In the genomic region with DNA sequence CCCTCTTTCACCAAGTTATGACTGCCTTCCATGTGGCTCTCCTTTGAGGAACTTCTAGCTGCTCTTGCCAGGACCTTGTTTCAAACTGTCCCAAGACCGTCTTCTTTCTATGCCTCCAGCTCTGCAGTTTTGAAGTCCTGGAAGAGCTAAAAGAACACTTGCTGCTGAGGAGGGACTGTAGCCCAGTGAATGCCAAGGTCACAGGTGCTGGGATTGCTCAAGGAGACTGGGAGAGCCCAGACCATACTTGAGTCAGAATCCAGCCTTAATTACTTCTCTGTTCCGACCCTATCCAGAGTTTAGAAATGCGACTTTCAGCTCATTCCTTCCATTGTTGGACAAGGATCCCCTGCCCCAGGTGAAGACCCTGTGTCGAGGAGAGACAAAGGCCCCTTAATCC, we compare ENCODE assay signal across 10 mouse cellular contexts. TPM values are rescaled to one million over a fixed set of nuclear protein-coding genes. Genes with fewer than 3 reads are reported as not detected.
A peak's percentile ranks its signal among the peaks of the same experiment; 100 is the strongest.
DNase-seq lines count a peak whose midpoint lies in the region; ATAC-seq and TF ChIP-seq lines count a peak whose summit lies in the region.
"Had no signal": no experiment of that assay in that cellular context is flagged by ENCODE, and none has a peak within 500 bp of the region (broad histone marks: within the 10 kb centered on the region; RNA-seq: fewer than 3 reads in every experiment).

No protein-coding gene starts in this region.

- no peak for ATAC-seq in heart, embryonic 14.5 days (ENCODE audit: insufficient number of reproducible peaks, insufficient read depth, low FRiP score, low read depth)
- no peak for ATAC-seq in hindbrain, embryonic 12.5 days (ENCODE audit: low FRiP score)
- ATAC-seq in midbrain, embryonic 11.5 days (ENCODE audit: low FRiP score): no peak

- H3K4me1 ChIP-seq in heart, embryonic 14.5 days (ENCODE audit: control insufficient read depth in 2 of 2, insufficient read depth in 2 of 2, low read length in 2 of 2): peaks cover 3 to 6% of the 10 kb centered on the region in 2 experiments; a peak in 2 of 4 replicates
- H3K4me1 ChIP-seq in cortical plate, adult 2 months (ENCODE audit: control insufficient read depth, insufficient read depth, low read length): peaks cover 6% of the 10 kb centered on the region; the same call in 1 of the 2 replicates
- H3K4me1 ChIP-seq in hindbrain, embryonic 12.5 days: peaks cover 14% of the 10 kb centered on the region
- H3K4me1 ChIP-seq in midbrain, embryonic 11.5 days (ENCODE audit: control insufficient read depth, insufficient read depth, low read length): peaks cover 6% of the 10 kb centered on the region; the same call in 1 of the 2 replicates

- TF ChIP-seq POLR2A in cortical plate, adult 2 months (IDR thresholded peaks at IDR 0.05; ENCODE audit: extremely low read depth, insufficient read depth, low read length): no peak

- no peak overlapping the region for H3K27ac ChIP-seq in heart, embryonic 14.5 days (replicated peaks in 1 of 2; ENCODE audit: control insufficient read depth in 1 of 2, insufficient read depth in 1 of 2, low read depth in 2 of 2, low read length in 2 of 2)
- no peak overlapping the region for H3K27ac ChIP-seq in cortical plate, adult 2 months (ENCODE audit: insufficient read depth, low read length)
- no peak overlapping the region for H3K27ac ChIP-seq in hindbrain, embryonic 12.5 days
- H3K27ac ChIP-seq in midbrain, embryonic 11.5 days (ENCODE audit: low read depth, low read length): no peak overlapping the region

- no peak overlapping the region for H3K9ac ChIP-seq in heart, embryonic 14.5 days (ENCODE audit: low read length)
- H3K9ac ChIP-seq in hindbrain, embryonic 12.5 days: no peak overlapping the region
- no peak overlapping the region for H3K9ac ChIP-seq in midbrain, embryonic 11.5 days (ENCODE audit: low read length)

- peak overlapping the region in 1 of 2 experiments; percentile 65; a peak in 1 of 4 replicates for H3K4me3 ChIP-seq in heart, embryonic 14.5 days (ENCODE audit: control insufficient read depth in 1 of 2, insufficient read depth in 1 of 2, low read depth in 1 of 2, low read length in 2 of 2)
- peak overlapping the region; percentile 78; the same call in 1 of the 2 replicates for H3K4me3 ChIP-seq in cortical plate, adult 2 months (ENCODE audit: insufficient read depth, low read length)
- H3K4me3 ChIP-seq in hindbrain, embryonic 12.5 days: peak overlapping the region; percentile 57
- peak overlapping the region; percentile 56 for H3K4me3 ChIP-seq in midbrain, embryonic 11.5 days (ENCODE audit: low read depth, low read length)

- H3K9me3 ChIP-seq in heart, embryonic 14.5 days (ENCODE audit: control insufficient read depth, low read length): no peaks in the 10 kb centered on the region
- H3K9me3 ChIP-seq in hindbrain, embryonic 12.5 days (replicated peaks): no peaks in the 10 kb centered on the region
- no peaks in the 10 kb centered on the region for H3K9me3 ChIP-seq in midbrain, embryonic 11.5 days (ENCODE audit: control insufficient read depth, low read length)

- 79% methylated on average over 4 of the region's 4 CpGs for WGBS in heart, embryonic 14.5 days
- WGBS in hindbrain, embryonic 12.5 days: 73% methylated on average over 4 of the region's 4 CpGs
- 42% methylated on average over 4 of the region's 4 CpGs for WGBS in midbrain, embryonic 11.5 days

- no peaks in the 10 kb centered on the region for H3K36me3 ChIP-seq in heart, embryonic 14.5 days (ENCODE audit: control insufficient read depth, insufficient read depth, low read length)
- peaks cover 14% of the 10 kb centered on the region for H3K36me3 ChIP-seq in hindbrain, embryonic 12.5 days
- peaks cover 2% of the 10 kb centered on the region; the same call in 1 of the 2 replicates for H3K36me3 ChIP-seq in midbrain, embryonic 11.5 days (ENCODE audit: control insufficient read depth, insufficient read depth, low read length)

- no peak for DNase-seq in heart, postnatal 4 days
- DNase-seq in midbrain, embryonic 11.5 days (ENCODE audit: low spot score, missing footprints): no peak
- DNase-seq in cerebellum, postnatal 36 days: no peak
- DNase-seq in layer of hippocampus, adult 11-12 months (ENCODE audit: low spot score): no peak
- no peak for DNase-seq in left cerebral cortex, adult 11 months (ENCODE audit: low spot score)
- DNase-seq: gastrocnemius, postnatal 10 days; lung, adult 18-20 months had no signal

- no peak for TF ChIP-seq CTCF in cortical plate, adult 2 months (IDR thresholded peaks at IDR 0.05; ENCODE audit: extremely low read depth, insufficient read depth, low read length)

- no peaks in the 10 kb centered on the region for H3K27me3 ChIP-seq in heart, embryonic 14.5 days (ENCODE audit: control insufficient read depth, insufficient read depth, low read length)
- no peaks in the 10 kb centered on the region for H3K27me3 ChIP-seq in hindbrain, embryonic 12.5 days
- H3K27me3 ChIP-seq in midbrain, embryonic 11.5 days (ENCODE audit: control insufficient read depth, insufficient read depth, low read length): no peaks in the 10 kb centered on the region

- peak overlapping the region; percentile 96; the same call in 1 of the 2 replicates for H3K4me2 ChIP-seq in heart, embryonic 14.5 days (ENCODE audit: low read length)
- H3K4me2 ChIP-seq in hindbrain, embryonic 12.5 days (replicated peaks): peak overlapping the region; percentile 91
- H3K4me2 ChIP-seq in midbrain, embryonic 11.5 days: peak overlapping the region; percentile 96

RNA-seq across cellular contexts. Expression of gene Ctsf, which starts 1.0 kb away (rescaled TPM):
- 36.9 and 39.2 TPM in 2 replicates for polyA plus RNA-seq in heart, embryonic 14.5 days (2014; fragmentation: Nextera tagmentation; extraction: Ambion mirVana)
- 10 to 100 TPM; 24.9 to 25.9 TPM for total RNA-seq in heart, postnatal 4 days (2021)
- 133 and 142 TPM in 2 replicates for polyA plus RNA-seq in cortical plate, adult 2 months (2012; rRNA removed)
- polyA plus RNA-seq in hindbrain, embryonic 12.5 days (2016; fragmentation: Nextera tagmentation; extraction: Ambion mirVana): 56.3 and 57.4 TPM in 2 replicates
- polyA plus RNA-seq in midbrain, embryonic 11.5 days (2014; fragmentation: Nextera tagmentation; extraction: Ambion mirVana): 34.1 and 34.9 TPM in 2 replicates

RNA-seq across cellular contexts. Expression of gene Ccdc87, which starts 16.8 kb away (rescaled TPM):
- not detected in 2 replicates for polyA plus RNA-seq in heart, embryonic 14.5 days (2014; fragmentation: Nextera tagmentation; extraction: Ambion mirVana)
- total RNA-seq in heart, postnatal 4 days (2021): under 1 TPM in 1 of 2 experiments, not detected in 1; 0.11 TPM
- 2.0 and 2.1 TPM in 2 replicates for polyA plus RNA-seq in cortical plate, adult 2 months (2012; rRNA removed)
- polyA plus RNA-seq in hindbrain, embryonic 12.5 days (2016; fragmentation: Nextera tagmentation; extraction: Ambion mirVana): 0.35 and 0.40 TPM in 2 replicates
- polyA plus RNA-seq in midbrain, embryonic 11.5 days (2014; fragmentation: Nextera tagmentation; extraction: Ambion mirVana): 0.07 and 0.11 TPM in 2 replicates
- total RNA-seq: gastrocnemius, postnatal 10 days had no signal

RNA-seq across cellular contexts. Expression of gene Ccs, which starts 16.8 kb away (rescaled TPM):
- polyA plus RNA-seq in heart, embryonic 14.5 days (2014; fragmentation: Nextera tagmentation; extraction: Ambion mirVana): 38.8 and 39.0 TPM in 2 replicates
- total RNA-seq in heart, postnatal 4 days (2021): 10 to 100 TPM; 31.4 to 31.7 TPM
- 48.7 and 49.1 TPM in 2 replicates for polyA plus RNA-seq in cortical plate, adult 2 months (2012; rRNA removed)
- 42.7 and 46.4 TPM in 2 replicates for polyA plus RNA-seq in hindbrain, embryonic 12.5 days (2016; fragmentation: Nextera tagmentation; extraction: Ambion mirVana)
- polyA plus RNA-seq in midbrain, embryonic 11.5 days (2014; fragmentation: Nextera tagmentation; extraction: Ambion mirVana): 34.1 and 35.6 TPM in 2 replicates

RNA-seq across cellular contexts. Expression of gene Actn3, which starts 21.8 kb away (rescaled TPM):
- 1.5 and 2.0 TPM in 2 replicates for polyA plus RNA-seq in heart, embryonic 14.5 days (2014; fragmentation: Nextera tagmentation; extraction: Ambion mirVana)
- total RNA-seq in heart, postnatal 4 days (2021): 1 to 10 TPM in 1 of 2 experiments, under 1 TPM in 1; 0.38 to 2.2 TPM
- polyA plus RNA-seq in cortical plate, adult 2 months (2012; rRNA removed): 0.79 and 0.87 TPM in 2 replicates
- polyA plus RNA-seq in hindbrain, embryonic 12.5 days (2016; fragmentation: Nextera tagmentation; extraction: Ambion mirVana): 2.6 and 4.2 TPM in 2 replicates
- polyA plus RNA-seq in midbrain, embryonic 11.5 days (2014; fragmentation: Nextera tagmentation; extraction: Ambion mirVana): 0.86 and 1.2 TPM in 2 replicates

RNA-seq across cellular contexts. Expression of gene Zdhhc24, which starts 22.5 kb away (rescaled TPM):
- polyA plus RNA-seq in heart, embryonic 14.5 days (2014; fragmentation: Nextera tagmentation; extraction: Ambion mirVana): 7.2 and 8.2 TPM in 2 replicates
- 1 to 10 TPM; 4.8 to 5.2 TPM for total RNA-seq in heart, postnatal 4 days (2021)
- polyA plus RNA-seq in cortical plate, adult 2 months (2012; rRNA removed): 41.3 and 47.9 TPM in 2 replicates
- polyA plus RNA-seq in hindbrain, embryonic 12.5 days (2016; fragmentation: Nextera tagmentation; extraction: Ambion mirVana): 21.1 and 21.4 TPM in 2 replicates
- 12.4 and 13.3 TPM in 2 replicates for polyA plus RNA-seq in midbrain, embryonic 11.5 days (2014; fragmentation: Nextera tagmentation; extraction: Ambion mirVana)
